Mouse (Mus musculus): Measurements from ENCODE around the gene Haghl. TPM values are rescaled to one million over a fixed set of nuclear protein-coding genes. Genes with fewer than 3 reads are reported as not detected.

The Haghl gene
- polyA plus RNA-seq, 2 experiments: 5.8 to 7.6 TPM

- Histone ChIP-seq H3K4me3 (ENCODE audit: insufficient read depth in 1 of 2, low read depth in 2 of 2, low read length in 2 of 2) (peak overlapping the region; percentile 70 to 74), H3K9me3 (ENCODE audit: control insufficient read depth, low read length) (no peaks in the 10 kb centered on the region), H3K27ac (peak overlapping the region; percentile 72), H3K27me3 (ENCODE audit: control insufficient read depth, insufficient read depth, low read length) (no peaks in the 10 kb centered on the region), H3K4me2 (ENCODE audit: low read depth) (peak overlapping the region; percentile 83), H3K9ac (replicated peaks) (peak overlapping the region; percentile 66), H3K4me1 (replicated peaks; ENCODE audit: control insufficient read depth in 2 of 2, insufficient read depth in 2 of 2, low read length in 1 of 2) (peaks cover 11 to 20% of the 10 kb centered on the region in 2 experiments), H3K36me3 (replicated peaks; ENCODE audit: control insufficient read depth, insufficient read depth, low read depth) (peaks cover 11% of the 10 kb centered on the region)
- WGBS (ENCODE audit: insufficient replicate concordance): under 1% methylated on average over 77 of the region's 77 CpGs
- peak; percentile 98 to 99 (median 99) for DNase-seq (ENCODE audit: low read depth in 3 of 3, low spot score in 3 of 3)
- TF ChIP-seq EP300 (IDR thresholded peaks at IDR 0.05; ENCODE audit: low read depth) (no peak), CTCF (IDR thresholded peaks at IDR 0.05; ENCODE audit: low read depth) (peak; percentile 17; the same call in 1 of the 2 replicates)
- peak; percentile 90 for ATAC-seq (ENCODE audit: insufficient read depth)
These were observed 47.2 kb upstream of the Haghl start for GRCm38 (mm10) chr17:25832436-25833290.

- Histone ChIP-seq H3K27me3 (ENCODE audit: control insufficient read depth, insufficient read depth, low read length) (no peaks in the 10 kb centered on the region), H3K4me1 (replicated peaks; ENCODE audit: control insufficient read depth in 2 of 2, insufficient read depth in 2 of 2, low read length in 1 of 2) (peaks cover 10 to 16% of the 10 kb centered on the region in 2 experiments), H3K9ac (replicated peaks) (peak overlapping the region; percentile 63), H3K9me3 (ENCODE audit: control insufficient read depth, low read length) (no peaks in the 10 kb centered on the region), H3K4me2 (ENCODE audit: low read depth) (peak overlapping the region; percentile 83), H3K36me3 (replicated peaks; ENCODE audit: control insufficient read depth, insufficient read depth, low read depth) (peaks cover 11% of the 10 kb centered on the region), H3K27ac (peak overlapping the region; percentile 38), H3K4me3 (ENCODE audit: insufficient read depth in 1 of 2, low read depth in 2 of 2, low read length in 2 of 2) (peak overlapping the region; percentile 70 to 74)
- WGBS (ENCODE audit: insufficient replicate concordance): 43% methylated on average over 21 of the region's 21 CpGs
- no peak for DNase-seq (ENCODE audit: low read depth in 3 of 3, low spot score in 3 of 3)
- TF ChIP-seq CTCF (IDR thresholded peaks at IDR 0.05; ENCODE audit: low read depth) (no peak), EP300 (IDR thresholded peaks at IDR 0.05; ENCODE audit: low read depth) (no peak)
- no peak for ATAC-seq (ENCODE audit: insufficient read depth)
These were observed 46.2 kb upstream of the Haghl start for GRCm38 (mm10) chr17:25831451-25832281.

GRCm38 (mm10) chr17:25830806-25831431, 45.4 kb upstream of the Haghl start:
- H3K4me2 ChIP-seq (ENCODE audit: low read depth): peak overlapping the region; percentile 83
- no peaks in the 10 kb centered on the region for H3K27me3 ChIP-seq (ENCODE audit: control insufficient read depth, insufficient read depth, low read length)
- no peaks in the 10 kb centered on the region for H3K9me3 ChIP-seq (ENCODE audit: control insufficient read depth, low read length)
- 80% methylated on average over 14 of the region's 14 CpGs for WGBS (ENCODE audit: insufficient replicate concordance)
- peaks cover 13% of the 10 kb centered on the region for H3K36me3 ChIP-seq (replicated peaks; ENCODE audit: control insufficient read depth, insufficient read depth, low read depth)
- H3K27ac ChIP-seq: no peak overlapping the region
- DNase-seq (ENCODE audit: low read depth in 3 of 3, low spot score in 3 of 3): no peak
- TF ChIP-seq EP300 (IDR thresholded peaks at IDR 0.05; ENCODE audit: low read depth) (no peak), CTCF (IDR thresholded peaks at IDR 0.05; ENCODE audit: low read depth) (no peak)
- H3K9ac ChIP-seq (replicated peaks): no peak overlapping the region
- H3K4me1 ChIP-seq (replicated peaks; ENCODE audit: control insufficient read depth in 2 of 2, insufficient read depth in 2 of 2, low read length in 1 of 2): peaks cover 8 to 16% of the 10 kb centered on the region in 2 experiments
- no peak for ATAC-seq (ENCODE audit: insufficient read depth)
- peak overlapping the region in 1 of 2 experiments; percentile 74; a peak in 1 of 4 replicates for H3K4me3 ChIP-seq (ENCODE audit: insufficient read depth in 1 of 2, low read depth in 2 of 2, low read length in 2 of 2)

GRCm38 (mm10) chr17:25830200-25830753, 44.8 kb upstream of the Haghl start:
- peaks cover 14% of the 10 kb centered on the region for H3K36me3 ChIP-seq (replicated peaks; ENCODE audit: control insufficient read depth, insufficient read depth, low read depth)
- H3K9ac ChIP-seq (replicated peaks): no peak overlapping the region
- 66% methylated on average over 4 of the region's 4 CpGs for WGBS (ENCODE audit: insufficient replicate concordance)
- ATAC-seq (ENCODE audit: insufficient read depth) (no peak), DNase-seq (ENCODE audit: low read depth in 3 of 3, low spot score in 3 of 3) (no peak)
- H3K27ac ChIP-seq: no peak overlapping the region
- peaks cover 8 to 16% of the 10 kb centered on the region in 2 experiments for H3K4me1 ChIP-seq (replicated peaks; ENCODE audit: control insufficient read depth in 2 of 2, insufficient read depth in 2 of 2, low read length in 1 of 2)
- H3K27me3 ChIP-seq (ENCODE audit: control insufficient read depth, insufficient read depth, low read length): no peaks in the 10 kb centered on the region
- no peak for TF ChIP-seq CTCF (IDR thresholded peaks at IDR 0.05; ENCODE audit: low read depth)
- no peak for TF ChIP-seq EP300 (IDR thresholded peaks at IDR 0.05; ENCODE audit: low read depth)
- peak overlapping the region; percentile 70 for H3K4me2 ChIP-seq (ENCODE audit: low read depth)
- H3K9me3 ChIP-seq (ENCODE audit: control insufficient read depth, low read length): no peaks in the 10 kb centered on the region
- H3K4me3 ChIP-seq (ENCODE audit: insufficient read depth in 1 of 2, low read depth in 2 of 2, low read length in 2 of 2): no peak overlapping the region; a peak in 1 of 4 replicates

All from liver, embryonic 14.5 days (tissue).